Mouse (Mus musculus): Measurements from ENCODE around the gene Olfr555. TPM values are rescaled to one million over a fixed set of nuclear protein-coding genes. Genes with fewer than 3 reads are reported as not detected.

The Olfr555 gene
- polyA plus RNA-seq, 1 experiment: not detected

Other genes with a start within 250 kb of the Olfr555 start
- gene Rrm1, start 217.1 kb upstream of the Olfr555 start, polyA plus RNA-seq (2012; ENCODE audit: insufficient read depth, insufficient read length, missing spikeins): 19.5 and 26.1 TPM in 2 replicates
- not detected in 2 replicates for gene Olfr543, start 177.1 kb upstream of the Olfr555 start, polyA plus RNA-seq (2012; ENCODE audit: insufficient read depth, insufficient read length, missing spikeins)
- gene Olfr544, start 170.5 kb upstream of the Olfr555 start, polyA plus RNA-seq (2012; ENCODE audit: insufficient read depth, insufficient read length, missing spikeins): not detected in 2 replicates
- not detected in 2 replicates for gene Olfr545, start 159.2 kb upstream of the Olfr555 start, polyA plus RNA-seq (2012; ENCODE audit: insufficient read depth, insufficient read length, missing spikeins)
- not detected in 2 replicates for gene Olfr547, start 124.1 kb upstream of the Olfr555 start, polyA plus RNA-seq (2012; ENCODE audit: insufficient read depth, insufficient read length, missing spikeins)
- gene Olfr548-ps1, start 117.9 kb upstream of the Olfr555 start, polyA plus RNA-seq (2012; ENCODE audit: insufficient read depth, insufficient read length, missing spikeins): not detected in 2 replicates
- gene Olfr549, start 109.0 kb upstream of the Olfr555 start, polyA plus RNA-seq (2012; ENCODE audit: insufficient read depth, insufficient read length, missing spikeins): not detected in 2 replicates
- gene Trim21, start 93.3 kb upstream of the Olfr555 start, polyA plus RNA-seq (2012; ENCODE audit: insufficient read depth, insufficient read length, missing spikeins): 3.1 and 4.2 TPM in 2 replicates
- gene Olfr550, start 87.4 kb upstream of the Olfr555 start, polyA plus RNA-seq (2012; ENCODE audit: insufficient read depth, insufficient read length, missing spikeins): not detected in 2 replicates
- not detected in 2 replicates for gene Olfr551, start 66.9 kb upstream of the Olfr555 start, polyA plus RNA-seq (2012; ENCODE audit: insufficient read depth, insufficient read length, missing spikeins)
- not detected in 2 replicates for gene Olfr552, start 61.1 kb upstream of the Olfr555 start, polyA plus RNA-seq (2012; ENCODE audit: insufficient read depth, insufficient read length, missing spikeins)
- gene Olfr553, start 40.6 kb upstream of the Olfr555 start, polyA plus RNA-seq (2012; ENCODE audit: insufficient read depth, insufficient read length, missing spikeins): not detected in 2 replicates
- not detected in 2 replicates for gene Olfr554, start 20.4 kb upstream of the Olfr555 start, polyA plus RNA-seq (2012; ENCODE audit: insufficient read depth, insufficient read length, missing spikeins)
- not detected in 2 replicates for gene Olfr556, start 6.1 kb downstream of the Olfr555 start, polyA plus RNA-seq (2012; ENCODE audit: insufficient read depth, insufficient read length, missing spikeins)
- gene Trim68, start 28.5 kb downstream of the Olfr555 start, polyA plus RNA-seq (2012; ENCODE audit: insufficient read depth, insufficient read length, missing spikeins): 6.3 and 7.5 TPM in 2 replicates
- gene Olfr557, start 37.1 kb downstream of the Olfr555 start, polyA plus RNA-seq (2012; ENCODE audit: insufficient read depth, insufficient read length, missing spikeins): not detected in 2 replicates
- gene Olfr558, start 43.4 kb downstream of the Olfr555 start, polyA plus RNA-seq (2012; ENCODE audit: insufficient read depth, insufficient read length, missing spikeins): 1.3 and 2.3 TPM in 2 replicates
- gene Olfr33, start 60.2 kb downstream of the Olfr555 start, polyA plus RNA-seq (2012; ENCODE audit: insufficient read depth, insufficient read length, missing spikeins): not detected in 2 replicates
- not detected in 2 replicates for gene Olfr559, start 68.7 kb downstream of the Olfr555 start, polyA plus RNA-seq (2012; ENCODE audit: insufficient read depth, insufficient read length, missing spikeins)
- gene Olfr560, start 100.5 kb downstream of the Olfr555 start, polyA plus RNA-seq (2012; ENCODE audit: insufficient read depth, insufficient read length, missing spikeins): not detected in 2 replicates
- gene Olfr78, start 100.6 kb downstream of the Olfr555 start, polyA plus RNA-seq (2012; ENCODE audit: insufficient read depth, insufficient read length, missing spikeins): 1.3 TPM in 1 of 2 replicates, not detected in the other
- not detected in 2 replicates for gene Olfr561, start 112.4 kb downstream of the Olfr555 start, polyA plus RNA-seq (2012; ENCODE audit: insufficient read depth, insufficient read length, missing spikeins)
- not detected in 2 replicates for gene Olfr564, start 144.7 kb downstream of the Olfr555 start, polyA plus RNA-seq (2012; ENCODE audit: insufficient read depth, insufficient read length, missing spikeins)
- not detected in 2 replicates for gene Olfr566, start 199.9 kb downstream of the Olfr555 start, polyA plus RNA-seq (2012; ENCODE audit: insufficient read depth, insufficient read length, missing spikeins)
- not detected in 2 replicates for gene Olfr568, start 218.3 kb downstream of the Olfr555 start, polyA plus RNA-seq (2012; ENCODE audit: insufficient read depth, insufficient read length, missing spikeins)
- gene Olfr569, start 232.1 kb downstream of the Olfr555 start, polyA plus RNA-seq (2012; ENCODE audit: insufficient read depth, insufficient read length, missing spikeins): not detected in 2 replicates
- not detected in 2 replicates for gene Olfr570, start 235.8 kb downstream of the Olfr555 start, polyA plus RNA-seq (2012; ENCODE audit: insufficient read depth, insufficient read length, missing spikeins)